Mouse (Mus musculus) embryonic facial prominence, embryonic 12.5 days (tissue): ENCODE results near the gene Pde10a. TPM values are rescaled to one million over a fixed set of nuclear protein-coding genes. Genes with fewer than 3 reads are reported as not detected.

ENCODE experiments used
- ATAC-seq: fragments of 200-750 bp; cut with Nextera tagmentation; 2 replicates; pipeline ENCODE4 v1.8.0; 2017; ENCODE audit not compliant: insufficient number of reproducible peaks, insufficient read depth, low FRiP score, low TSS enrichment
- H3K27ac ChIP-seq: fragments of 300-500 bp; sonication (generic); 2 replicates; pipeline ENCODE4 v1.5.1; 2016; ENCODE audit warnings: mild to moderate bottlenecking
- H3K27me3 ChIP-seq: fragments of 300-500 bp; sonication (generic); 2 replicates; pipeline ENCODE4 v1.6.1; 2016; ENCODE audit warnings: mild to moderate bottlenecking, moderate library complexity
- H3K36me3 ChIP-seq: fragments of 300-500 bp; sonication (generic); 2 replicates; pipeline ENCODE4 v1.6.1; 2016; ENCODE audit warnings: mild to moderate bottlenecking
- H3K4me1 ChIP-seq: fragments of 300-500 bp; sonication (generic); 2 replicates; pipeline ENCODE4 v1.6.1; 2016
- H3K4me2 ChIP-seq: fragments of 300-500 bp; sonication (generic); replicated peaks from 2 replicates; pipeline ENCODE4 v1.6.1; 2016; ENCODE audit warnings: mild to moderate bottlenecking, moderate library complexity
- H3K4me3 ChIP-seq: fragments of 300-500 bp; sonication (generic); 2 replicates; pipeline ENCODE4 v1.5.1; 2016; ENCODE audit warnings: mild to moderate bottlenecking
- H3K9ac ChIP-seq: fragments of 300-500 bp; sonication (generic); 2 replicates; pipeline ENCODE4 v1.6.1; 2016; ENCODE audit warnings: mild to moderate bottlenecking, moderate library complexity
- H3K9me3 ChIP-seq: fragments of 300-500 bp; sonication (generic); 2 replicates; pipeline ENCODE4 v1.6.1; 2016; ENCODE audit warnings: mild to moderate bottlenecking, moderate library complexity
- whole genome bisulfite sequencing: fragments of 180-500 bp; shearing (Covaris S2); methylation state at CpG from one replicate; pipeline ENCODE4 v1.1.7; 2016; 5-methylcytosine and 5-hydroxymethylcytosine counted together
- polyA plus RNA-seq: library from polyadenylated mRNA; unstranded; fragments of >200 nt; fragmentation: Nextera tagmentation; extraction: Ambion mirVana; gene quantifications from 2 replicates; pipeline ENCODE4 v1.2.1, GENCODE M21; 2016

Gene Pde10a
- polyA plus RNA-seq, 1 experiment from 2014 or later: 3.9 TPM

DNA sequence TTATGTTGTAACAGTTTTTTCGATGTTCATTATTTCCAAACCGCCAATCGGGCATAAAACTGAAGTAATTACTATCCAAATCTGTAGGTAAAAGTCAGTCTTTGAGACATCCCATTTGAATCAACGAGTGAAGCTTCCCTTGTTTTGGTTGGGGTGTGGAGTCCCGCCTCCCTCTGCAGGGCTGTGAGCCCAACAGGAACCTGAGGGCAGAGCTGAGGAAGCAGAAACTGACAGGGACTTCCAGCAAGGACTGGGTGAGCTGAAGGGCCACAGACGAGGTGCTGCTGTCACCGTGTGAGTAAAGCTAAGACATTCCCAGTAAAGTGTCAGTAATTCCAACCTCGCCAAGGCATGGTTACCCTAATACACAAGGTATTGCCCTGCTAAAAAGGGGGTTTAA is 313.1 kb downstream of the Pde10a start:
- Histone ChIP-seq H3K4me1 (no peaks in the 10 kb centered on the region), H3K27me3 (no peaks in the 10 kb centered on the region), H3K36me3 (no peaks in the 10 kb centered on the region), H3K9me3 (no peaks in the 10 kb centered on the region), H3K27ac (no peak overlapping the region), H3K4me3 (no peak overlapping the region), H3K4me2 (no peak overlapping the region), H3K9ac (no peak overlapping the region)
- 44% methylated on average over 8 of the region's 8 CpGs for WGBS
- no peak for ATAC-seq

DNA sequence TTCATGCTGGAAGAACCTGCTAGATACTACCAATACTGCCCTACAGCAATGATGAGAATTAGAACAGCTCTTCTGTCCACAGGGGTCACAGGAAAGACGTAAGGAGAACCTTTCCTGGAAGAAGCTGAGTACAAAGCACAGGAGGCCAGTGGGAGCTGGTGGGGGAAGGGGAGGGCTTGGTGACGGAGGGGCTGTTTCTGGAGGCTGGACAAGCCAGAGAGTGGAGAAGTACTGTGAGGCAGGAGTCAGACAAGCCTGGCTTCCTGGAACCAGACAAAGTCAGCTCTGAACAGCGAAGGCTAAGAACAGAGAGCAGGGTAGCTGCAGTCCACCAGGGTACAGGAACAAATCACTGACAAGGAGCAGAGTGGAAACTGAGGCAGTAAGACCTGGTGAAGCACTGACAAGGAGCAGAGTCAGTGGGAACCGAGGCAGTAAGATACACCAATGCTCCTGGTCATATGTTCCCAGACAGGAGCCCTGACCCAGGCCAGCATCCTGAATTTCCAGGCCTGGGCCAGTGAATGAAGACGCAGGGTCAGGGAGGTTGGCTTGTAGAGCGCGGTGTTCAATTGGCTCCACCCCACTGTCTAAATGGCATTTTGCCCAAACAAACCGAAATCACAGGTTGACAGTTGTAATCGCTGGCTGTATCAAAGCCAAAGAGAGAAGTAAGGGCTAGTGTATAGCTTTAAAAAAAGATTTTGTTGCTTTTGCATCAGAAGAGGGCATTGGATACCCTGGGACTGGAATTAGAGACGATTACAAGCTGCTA is 314.3 kb downstream of the Pde10a start:
- no peak for ATAC-seq
- Histone ChIP-seq H3K36me3 (no peaks in the 10 kb centered on the region), H3K4me2 (no peak overlapping the region), H3K9me3 (no peaks in the 10 kb centered on the region), H3K27ac (no peak overlapping the region), H3K4me1 (no peaks in the 10 kb centered on the region), H3K4me3 (no peak overlapping the region), H3K9ac (no peak overlapping the region), H3K27me3 (no peaks in the 10 kb centered on the region)
- 67% methylated on average over 10 of the region's 10 CpGs for WGBS

DNA sequence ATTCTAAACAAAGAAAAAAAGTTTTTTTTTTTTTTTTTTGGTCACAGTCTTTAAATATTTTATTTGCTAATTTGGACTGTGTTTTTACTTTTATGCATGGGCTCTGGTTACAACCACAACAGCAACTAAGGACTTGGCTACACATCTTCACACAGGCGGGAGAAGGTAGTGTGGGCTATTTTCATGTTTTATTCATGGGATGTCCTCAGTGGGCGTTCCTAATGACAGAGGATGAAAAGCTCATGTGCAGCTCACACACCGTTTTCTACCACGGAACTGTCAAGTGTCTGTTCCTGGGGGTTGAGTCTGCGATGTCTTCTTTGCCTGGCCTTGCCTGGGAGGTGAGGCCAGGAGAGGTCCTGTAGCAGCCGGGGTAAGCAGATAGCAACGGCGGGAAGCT is 315.9 kb downstream of the Pde10a start:
- no peak for ATAC-seq
- Histone ChIP-seq H3K27me3 (no peaks in the 10 kb centered on the region), H3K4me2 (no peak overlapping the region), H3K9me3 (no peaks in the 10 kb centered on the region), H3K4me1 (no peaks in the 10 kb centered on the region), H3K4me3 (no peak overlapping the region), H3K36me3 (no peaks in the 10 kb centered on the region), H3K27ac (no peak overlapping the region), H3K9ac (no peak overlapping the region)
- 69% methylated on average over 8 of the region's 8 CpGs for WGBS

DNA sequence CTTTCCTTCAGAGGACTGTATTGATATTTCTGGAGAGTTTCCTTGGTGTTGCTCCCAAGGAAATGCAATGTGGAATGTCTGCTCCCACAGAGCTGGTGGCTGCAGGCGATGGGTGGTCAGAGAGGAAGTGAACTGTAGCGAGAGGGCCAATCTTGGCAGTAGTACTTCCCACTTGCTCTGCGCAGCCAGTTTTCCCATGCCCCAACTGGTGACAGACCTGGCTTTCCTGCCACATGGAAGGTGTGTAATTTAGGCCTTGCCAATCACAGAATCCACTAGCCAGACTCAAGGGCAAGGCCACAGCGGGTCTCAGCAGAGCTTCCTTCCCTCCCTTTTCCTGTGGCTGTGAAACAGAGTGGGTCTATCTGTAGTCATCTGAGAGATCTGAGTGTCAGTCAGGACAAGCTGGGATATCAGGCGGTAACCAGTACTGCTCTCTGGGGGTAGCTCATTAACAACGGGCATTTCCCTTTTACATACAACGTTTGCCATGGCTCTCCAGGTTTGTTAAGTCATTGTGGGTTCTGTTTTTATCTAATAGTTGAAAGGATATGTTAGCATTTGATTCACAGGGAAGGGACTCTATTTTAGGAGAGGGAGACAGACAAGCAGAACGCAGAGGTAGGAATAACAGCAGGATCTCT is 316.8 kb downstream of the Pde10a start:
- Histone ChIP-seq H3K4me3 (no peak overlapping the region), H3K27me3 (no peaks in the 10 kb centered on the region), H3K4me2 (no peak overlapping the region), H3K9ac (no peak overlapping the region), H3K4me1 (no peaks in the 10 kb centered on the region), H3K27ac (no peak overlapping the region), H3K9me3 (no peaks in the 10 kb centered on the region), H3K36me3 (no peaks in the 10 kb centered on the region)
- 63% methylated on average over 8 of the region's 8 CpGs for WGBS
- no peak for ATAC-seq

DNA sequence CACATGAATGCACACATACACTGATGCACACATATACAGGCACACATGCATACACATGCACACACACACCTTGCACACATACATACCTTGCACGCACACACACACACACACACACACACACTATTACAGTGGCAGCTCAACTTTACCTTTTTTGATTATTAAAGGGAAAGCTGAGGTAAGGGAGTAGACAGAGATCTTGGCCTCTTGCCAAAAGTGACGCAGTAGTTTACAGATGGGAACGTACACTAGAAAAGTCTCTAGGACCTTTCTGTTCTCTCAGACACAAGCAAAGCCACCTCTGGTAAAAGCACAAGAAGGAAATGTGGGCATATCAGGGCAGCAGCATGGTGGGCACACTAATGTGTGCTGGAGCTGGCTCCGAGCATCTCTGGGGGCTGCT is 317.5 kb downstream of the Pde10a start:
- no peak overlapping the region for H3K9ac ChIP-seq
- 60% methylated on average over 4 of the region's 4 CpGs for WGBS
- H3K36me3 ChIP-seq: no peaks in the 10 kb centered on the region
- no peak overlapping the region for H3K4me2 ChIP-seq
- no peaks in the 10 kb centered on the region for H3K27me3 ChIP-seq
- no peaks in the 10 kb centered on the region for H3K4me1 ChIP-seq
- no peak overlapping the region for H3K4me3 ChIP-seq
- no peaks in the 10 kb centered on the region for H3K9me3 ChIP-seq
- no peak for ATAC-seq
- H3K27ac ChIP-seq: no peak overlapping the region

DNA sequence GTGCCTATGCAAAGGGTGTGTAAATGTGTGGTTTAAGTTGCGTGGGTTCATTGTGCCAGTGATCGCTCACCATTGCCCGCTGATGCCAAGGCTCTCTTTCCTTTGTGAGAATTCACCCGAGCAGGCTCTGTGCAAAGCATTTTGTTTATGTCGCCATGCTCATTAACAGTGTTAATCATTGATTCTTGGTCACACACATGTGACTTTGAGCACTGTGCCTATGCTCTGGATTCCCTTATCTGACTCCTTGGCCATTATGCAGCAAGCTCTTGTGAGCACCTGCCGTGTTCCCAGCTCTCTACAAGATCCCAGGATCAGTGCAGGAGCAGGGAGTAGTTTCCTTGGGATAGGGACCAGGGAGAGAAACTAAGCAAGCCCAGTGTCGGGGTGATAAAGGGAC is 318.8 kb downstream of the Pde10a start:
- Histone ChIP-seq H3K4me2 (no peak overlapping the region), H3K36me3 (no peaks in the 10 kb centered on the region), H3K9me3 (no peaks in the 10 kb centered on the region), H3K27me3 (no peaks in the 10 kb centered on the region), H3K9ac (no peak overlapping the region), H3K4me3 (no peak overlapping the region), H3K27ac (no peak overlapping the region), H3K4me1 (no peaks in the 10 kb centered on the region)
- 84% methylated on average over 7 of the region's 7 CpGs for WGBS
- ATAC-seq: no peak

DNA sequence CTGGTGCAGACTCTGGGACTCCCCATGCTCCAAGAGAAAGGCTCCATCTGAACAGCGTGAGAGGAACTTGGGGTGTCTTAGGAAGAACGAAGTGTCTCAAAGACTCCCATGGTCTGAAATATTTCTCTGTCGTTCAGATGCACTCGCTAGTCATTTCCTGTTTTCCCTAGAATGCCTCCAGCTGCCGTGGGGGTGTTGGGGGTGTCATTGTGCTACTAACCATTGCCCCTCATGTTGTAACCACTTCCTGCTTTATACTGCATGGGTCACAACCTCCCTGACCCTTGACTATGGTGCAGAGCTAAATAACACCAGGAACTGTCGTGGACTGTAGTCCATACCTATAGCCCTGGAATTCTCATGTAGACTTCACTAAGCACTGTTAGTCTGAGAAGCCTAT is 321.3 kb downstream of the Pde10a start:
- H3K4me2 ChIP-seq: no peak overlapping the region
- no peak for ATAC-seq
- WGBS: 49% methylated on average over 6 of the region's 6 CpGs
- no peaks in the 10 kb centered on the region for H3K4me1 ChIP-seq
- H3K9me3 ChIP-seq: no peaks in the 10 kb centered on the region
- no peaks in the 10 kb centered on the region for H3K36me3 ChIP-seq
- H3K4me3 ChIP-seq: no peak overlapping the region
- H3K9ac ChIP-seq: no peak overlapping the region
- no peaks in the 10 kb centered on the region for H3K27me3 ChIP-seq
- no peak overlapping the region for H3K27ac ChIP-seq

DNA sequence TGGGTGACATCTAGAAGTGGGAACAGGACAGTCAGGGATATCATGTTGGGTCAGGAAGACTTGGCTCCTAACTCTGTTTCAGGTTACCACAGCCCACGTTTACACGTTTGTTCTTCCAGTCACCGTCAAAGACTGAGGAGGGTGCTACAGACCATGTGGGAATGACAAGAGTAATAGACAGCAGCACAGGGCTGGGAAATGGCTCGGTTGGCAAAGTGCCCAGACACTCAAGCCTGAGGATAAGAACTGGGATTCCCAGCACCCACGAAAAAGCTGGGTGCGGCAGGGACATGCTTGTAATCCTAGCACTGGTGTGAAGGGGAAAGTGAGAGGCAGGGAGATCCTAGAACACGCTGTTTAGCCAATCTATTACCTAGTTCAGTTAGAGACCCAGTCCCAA is 322.4 kb downstream of the Pde10a start:
- 71% methylated on average over 7 of the region's 7 CpGs for WGBS
- H3K9me3 ChIP-seq: no peaks in the 10 kb centered on the region
- no peaks in the 10 kb centered on the region for H3K4me1 ChIP-seq
- H3K4me3 ChIP-seq: no peak overlapping the region
- no peaks in the 10 kb centered on the region for H3K27me3 ChIP-seq
- H3K4me2 ChIP-seq: no peak overlapping the region
- no peak overlapping the region for H3K27ac ChIP-seq
- no peak for ATAC-seq
- H3K9ac ChIP-seq: no peak overlapping the region
- H3K36me3 ChIP-seq: no peaks in the 10 kb centered on the region

DNA sequence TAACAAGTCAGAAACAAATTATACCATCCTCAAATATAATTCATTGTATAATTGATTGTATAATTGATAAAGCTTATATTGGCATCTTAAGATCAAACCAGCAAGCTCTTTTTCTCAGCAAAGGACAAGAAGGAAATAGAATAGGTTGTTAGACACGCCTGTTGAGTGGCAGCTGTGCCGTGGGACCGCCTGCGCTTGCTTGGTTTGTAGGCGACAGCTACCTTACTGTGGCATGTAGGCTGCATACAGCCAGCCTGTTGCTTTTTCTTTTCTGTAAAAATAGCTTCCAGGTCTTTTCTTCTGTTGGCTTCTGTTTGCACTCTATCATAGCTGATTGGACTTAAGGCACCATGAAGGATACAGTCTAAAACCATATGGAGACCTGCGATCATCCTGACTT is 326.7 kb downstream of the Pde10a start:
- peaks cover 6% of the 10 kb centered on the region; the same call in 1 of the 2 replicates for H3K4me1 ChIP-seq
- H3K9me3 ChIP-seq: no peaks in the 10 kb centered on the region
- no peak overlapping the region for H3K4me2 ChIP-seq
- no peaks in the 10 kb centered on the region for H3K36me3 ChIP-seq
- no peak overlapping the region for H3K27ac ChIP-seq
- H3K9ac ChIP-seq: no peak overlapping the region
- H3K4me3 ChIP-seq: no peak overlapping the region
- ATAC-seq: no peak
- no peaks in the 10 kb centered on the region for H3K27me3 ChIP-seq
- WGBS: 82% methylated on average over 6 of the region's 6 CpGs

DNA sequence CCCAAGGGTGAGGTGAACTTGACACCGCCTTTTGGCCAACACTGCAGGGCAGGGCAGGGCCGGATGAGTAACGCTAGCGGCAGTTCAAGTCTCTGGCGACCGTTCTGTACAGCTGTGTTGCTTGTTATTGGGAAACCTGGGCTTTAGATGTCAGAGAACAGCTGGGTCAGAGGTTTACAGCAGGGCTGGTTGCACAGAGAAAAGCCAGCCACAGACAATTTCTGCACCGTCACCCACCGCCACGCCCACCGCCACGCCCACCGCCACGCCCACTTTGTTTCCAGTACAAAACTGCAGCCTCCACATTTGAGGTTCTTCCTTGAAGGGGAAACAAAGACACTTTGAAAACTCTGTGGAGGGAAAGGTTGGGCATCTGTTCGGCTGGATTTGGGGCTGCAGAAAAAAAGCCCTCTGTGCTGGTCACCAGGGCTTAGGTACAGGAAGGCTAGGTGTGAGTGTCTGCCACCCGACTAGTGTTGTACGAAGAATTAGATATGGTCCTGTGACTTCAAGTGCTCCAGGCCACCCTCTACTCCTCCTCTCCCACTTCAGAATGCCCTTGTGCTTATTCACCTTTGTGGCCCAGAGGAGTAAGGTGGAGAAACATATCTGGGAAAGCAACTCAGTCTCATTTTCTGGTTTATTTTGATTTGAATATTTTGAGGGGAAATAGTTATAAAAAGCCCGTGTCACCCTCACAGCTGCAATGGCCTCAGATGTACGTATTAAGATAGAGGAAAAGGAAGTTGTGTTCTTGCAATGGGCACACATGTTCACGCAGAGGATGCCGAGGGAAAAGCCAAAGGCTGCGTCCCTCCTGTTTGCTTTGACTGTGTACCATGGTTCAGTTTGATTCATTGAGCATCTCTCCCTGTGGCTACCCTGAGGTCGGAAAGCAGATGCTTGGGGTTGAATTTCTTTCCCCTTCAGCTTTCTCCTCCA is 331.5 kb downstream of the Pde10a start:
- no peaks in the 10 kb centered on the region for H3K27me3 ChIP-seq
- ATAC-seq: no peak
- H3K36me3 ChIP-seq: no peaks in the 10 kb centered on the region
- H3K4me1 ChIP-seq: peaks cover 12% of the 10 kb centered on the region; the same call in 1 of the 2 replicates
- no peak overlapping the region for H3K9ac ChIP-seq
- peak overlapping the region; percentile 43 for H3K4me2 ChIP-seq
- 33% methylated on average over 22 of the region's 22 CpGs for WGBS
- no peak overlapping the region for H3K27ac ChIP-seq
- peak overlapping the region; percentile 20; the same call in 1 of the 2 replicates for H3K4me3 ChIP-seq
- H3K9me3 ChIP-seq: no peaks in the 10 kb centered on the region

DNA sequence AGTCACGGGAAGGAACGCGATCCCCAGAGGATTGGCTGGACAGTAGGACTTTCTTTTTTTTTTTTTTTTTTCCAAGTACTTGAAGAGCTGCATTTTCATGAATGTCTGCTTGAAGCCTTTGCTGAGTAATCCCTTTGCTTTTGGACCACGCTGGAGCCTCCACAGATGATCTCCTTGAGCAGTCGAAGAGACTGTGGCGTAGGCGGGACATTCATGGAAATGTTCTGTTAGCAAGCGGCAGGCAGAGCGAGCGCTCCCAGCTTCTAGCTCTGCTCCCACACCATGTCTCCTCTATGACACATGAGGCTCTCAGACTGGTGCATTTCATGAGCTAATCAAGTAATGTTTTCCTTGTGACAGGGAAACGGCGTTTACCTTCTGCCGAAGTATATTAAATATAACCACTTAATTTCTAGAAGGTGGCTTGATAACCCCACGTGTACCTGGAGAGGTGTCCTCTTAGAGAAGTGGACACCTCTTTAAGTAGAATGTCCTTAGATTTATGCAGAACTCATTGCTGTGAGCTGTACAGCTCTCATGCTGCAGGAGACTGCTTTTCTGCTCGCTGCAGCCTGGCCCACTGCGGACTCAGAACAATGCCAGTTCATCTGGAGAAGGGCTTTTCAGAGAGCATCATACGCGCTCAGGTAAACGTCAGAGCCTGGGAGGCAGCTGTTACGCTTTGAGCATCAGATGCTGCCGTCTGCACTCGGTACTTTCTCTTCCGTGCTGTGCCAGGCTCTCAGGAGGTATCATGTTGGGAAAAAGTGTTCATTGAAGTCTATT is 333.7 kb downstream of the Pde10a start:
- no peak overlapping the region for H3K9ac ChIP-seq
- H3K27me3 ChIP-seq: no peaks in the 10 kb centered on the region
- peak overlapping the region; percentile 4; the same call in 1 of the 2 replicates for H3K27ac ChIP-seq
- no peak for ATAC-seq
- no peak overlapping the region for H3K4me2 ChIP-seq
- no peaks in the 10 kb centered on the region for H3K36me3 ChIP-seq
- whole genome bisulfite sequencing: 72% methylated on average over 23 of the region's 23 CpGs
- peaks cover 12% of the 10 kb centered on the region; the same call in 1 of the 2 replicates for H3K4me1 ChIP-seq
- H3K4me3 ChIP-seq: no peak overlapping the region
- H3K9me3 ChIP-seq: no peaks in the 10 kb centered on the region
